Mouse (Mus musculus) thymus, postnatal 36 days (tissue): ENCODE data around the gene Gna11.

Source experiments
- DNase-seq, 2 experiments: peaks; one replicate each; pipeline ENCODE4 v3.0.0; 2022; ENCODE audit warnings: mixed read lengths in 2 of 2

The Gna11 gene

DNA sequence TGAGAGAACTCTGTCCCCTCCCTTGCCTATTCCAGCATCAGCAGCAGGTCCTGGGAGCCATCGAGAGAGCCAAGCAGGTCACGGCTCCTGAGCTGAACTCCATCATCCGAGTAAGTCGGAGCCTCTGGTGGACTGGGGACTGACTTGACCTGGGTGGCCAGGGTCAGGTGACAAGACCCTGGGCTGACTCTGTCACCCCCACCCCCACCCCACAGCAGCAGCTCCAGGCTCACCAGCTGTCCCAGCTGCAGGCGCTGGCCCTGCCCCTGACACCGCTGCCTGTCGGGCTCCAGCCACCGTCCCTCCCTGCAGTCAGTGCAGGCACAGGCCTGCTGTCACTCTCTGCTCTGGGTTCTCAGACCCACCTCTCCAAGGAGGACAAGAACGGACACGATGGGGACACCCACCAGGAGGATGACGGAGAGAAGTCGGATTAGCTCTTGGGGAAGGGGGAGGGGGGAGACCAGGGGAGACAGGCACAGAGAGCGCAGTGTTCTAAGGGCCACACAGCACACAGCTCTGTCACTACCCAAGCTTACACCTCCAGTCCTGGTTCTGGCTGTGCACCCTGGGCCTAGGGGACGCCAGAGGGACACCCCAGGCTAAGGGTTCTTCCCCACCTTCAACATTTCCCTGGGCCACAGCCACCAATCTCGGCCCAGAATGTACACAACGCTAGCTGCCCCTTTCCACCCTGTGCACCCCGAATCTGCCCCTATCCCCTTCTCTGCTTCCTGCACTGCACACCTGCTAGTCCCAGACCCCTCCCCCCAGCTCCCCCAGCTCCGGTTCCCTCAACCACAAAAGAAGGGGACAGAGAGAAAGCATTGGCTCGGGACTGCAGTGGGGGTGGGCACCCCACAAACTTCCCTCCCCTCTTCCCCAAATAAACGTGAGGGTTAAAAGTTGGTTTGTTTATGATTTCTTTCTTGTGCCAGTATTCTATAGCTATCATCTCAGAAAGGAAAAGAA is 20.6 kb upstream of the Gna11 start:
- peak; percentile 86 to 93 for DNase-seq

DNA sequence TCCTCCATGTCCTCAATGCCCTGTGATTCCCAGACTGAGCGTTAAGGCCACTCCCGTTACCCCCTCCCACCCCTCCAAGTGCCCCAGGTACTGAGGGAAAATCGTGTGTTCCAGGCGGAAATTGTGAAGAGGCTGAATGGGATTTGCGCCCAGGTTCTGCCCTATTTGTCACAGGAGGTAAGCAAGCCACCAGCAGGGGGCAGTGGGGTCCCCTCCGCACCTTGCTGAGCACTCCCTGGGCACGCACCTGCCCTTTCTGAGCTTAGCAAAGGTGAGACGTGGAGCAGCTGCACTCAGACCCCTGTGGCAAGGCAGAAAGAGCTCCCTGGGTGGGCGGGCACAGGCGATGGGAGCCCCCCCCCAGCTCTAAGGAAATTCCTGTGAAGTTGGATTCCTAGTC is 19.7 kb upstream of the Gna11 start:
- DNase-seq: peak; percentile 86 to 87

DNA sequence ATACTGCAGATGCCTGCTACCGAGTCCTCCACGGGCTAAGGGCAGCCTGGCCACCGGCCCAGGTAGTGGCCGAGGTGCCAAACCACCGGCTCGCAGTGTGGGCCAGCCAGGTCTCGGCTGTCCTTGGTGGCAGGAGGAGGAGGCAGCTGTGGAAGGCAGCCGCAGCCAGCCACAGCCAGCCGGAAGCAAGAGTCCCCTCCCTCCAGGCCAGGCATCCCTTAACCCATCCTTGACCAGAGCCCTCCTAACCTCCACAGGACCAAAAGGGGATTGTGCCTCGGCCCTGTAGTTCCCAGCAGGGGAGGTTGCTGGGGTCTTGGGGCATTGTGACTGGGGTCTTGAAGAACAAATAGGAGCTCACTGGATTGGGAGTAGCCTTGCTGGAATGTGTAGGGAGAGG is 19.2 kb upstream of the Gna11 start:
- DNase-seq: peak; percentile 33 to 55

DNA sequence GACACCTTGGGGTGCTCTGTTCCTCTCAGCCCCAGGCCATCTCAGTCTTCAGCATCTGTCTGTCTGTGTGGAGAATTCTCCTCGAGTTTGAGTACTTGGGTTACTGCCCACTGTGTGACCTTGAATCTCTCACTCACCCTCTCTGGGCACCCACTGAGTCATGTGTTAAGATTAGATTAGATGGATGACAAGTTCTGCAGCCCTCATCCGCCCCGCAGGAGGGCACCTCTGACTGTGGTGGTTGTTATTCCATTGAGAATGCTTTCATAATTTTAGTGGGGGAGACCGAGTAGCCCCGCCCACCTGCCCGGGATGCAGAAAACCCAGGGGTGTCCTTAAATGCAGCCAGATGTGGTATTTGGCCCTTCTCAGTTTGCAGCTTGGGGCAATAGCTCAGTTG is 18.5 kb upstream of the Gna11 start:
- DNase-seq: peak in 1 of 2 experiments; percentile 41

DNA sequence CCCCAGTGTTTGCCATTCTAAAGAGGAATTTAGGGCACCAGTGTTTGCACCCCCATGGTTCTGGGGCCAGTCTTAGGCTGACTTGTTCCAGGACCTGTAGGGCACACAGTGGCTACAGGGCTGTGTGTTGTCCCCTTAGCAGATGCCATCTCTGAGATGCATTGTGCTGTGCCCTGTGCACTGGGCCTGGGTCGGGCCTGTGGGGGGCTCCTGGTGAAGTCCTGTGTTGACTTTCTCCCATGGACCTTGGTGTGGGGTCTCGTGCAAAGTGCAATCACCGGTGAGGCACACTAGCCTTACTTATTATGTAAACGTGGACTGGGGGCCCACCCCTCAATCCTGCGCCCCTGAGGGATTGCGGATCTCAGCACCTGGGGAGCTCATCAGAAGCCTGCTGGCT is 17.4 kb upstream of the Gna11 start:
- DNase-seq: peak in 1 of 2 experiments; percentile 39

DNA sequence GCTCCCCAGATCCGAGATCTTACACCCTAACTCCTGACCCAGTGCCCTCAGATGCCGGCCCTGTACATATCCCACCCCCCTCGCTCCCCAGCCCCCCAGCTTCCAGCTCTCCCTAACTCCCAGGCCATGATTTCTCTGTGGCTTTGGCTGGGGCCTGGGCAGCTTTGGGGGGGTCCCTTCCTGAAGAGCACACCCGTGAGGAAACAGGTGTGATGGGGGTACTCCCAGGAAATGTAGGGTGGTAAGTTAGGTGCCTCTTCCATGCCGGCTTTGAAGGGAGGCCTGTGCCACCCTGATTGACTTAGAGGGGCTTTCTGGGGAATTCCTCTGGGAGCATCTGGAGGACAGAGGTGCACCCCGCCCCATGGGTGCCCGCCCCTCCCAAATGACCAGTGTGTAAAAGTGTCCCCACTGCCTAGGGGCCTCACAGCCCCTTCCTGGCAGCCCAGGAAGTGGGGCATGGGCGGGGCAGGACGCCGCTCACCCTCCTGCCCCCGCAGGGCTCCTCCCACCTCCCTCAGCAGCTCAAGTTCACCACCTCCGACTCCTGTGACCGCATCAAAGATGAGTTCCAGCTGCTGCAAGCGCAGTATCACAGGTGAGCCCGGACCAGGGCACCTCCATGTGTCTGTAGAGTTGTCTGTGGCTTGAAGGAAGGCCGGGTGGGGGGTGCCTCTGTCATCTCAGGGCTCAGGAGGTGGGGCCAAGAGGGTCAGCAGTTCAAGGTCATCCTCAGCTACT is 15.9 kb upstream of the Gna11 start:
- DNase-seq: peak; percentile 92 to 97

DNA sequence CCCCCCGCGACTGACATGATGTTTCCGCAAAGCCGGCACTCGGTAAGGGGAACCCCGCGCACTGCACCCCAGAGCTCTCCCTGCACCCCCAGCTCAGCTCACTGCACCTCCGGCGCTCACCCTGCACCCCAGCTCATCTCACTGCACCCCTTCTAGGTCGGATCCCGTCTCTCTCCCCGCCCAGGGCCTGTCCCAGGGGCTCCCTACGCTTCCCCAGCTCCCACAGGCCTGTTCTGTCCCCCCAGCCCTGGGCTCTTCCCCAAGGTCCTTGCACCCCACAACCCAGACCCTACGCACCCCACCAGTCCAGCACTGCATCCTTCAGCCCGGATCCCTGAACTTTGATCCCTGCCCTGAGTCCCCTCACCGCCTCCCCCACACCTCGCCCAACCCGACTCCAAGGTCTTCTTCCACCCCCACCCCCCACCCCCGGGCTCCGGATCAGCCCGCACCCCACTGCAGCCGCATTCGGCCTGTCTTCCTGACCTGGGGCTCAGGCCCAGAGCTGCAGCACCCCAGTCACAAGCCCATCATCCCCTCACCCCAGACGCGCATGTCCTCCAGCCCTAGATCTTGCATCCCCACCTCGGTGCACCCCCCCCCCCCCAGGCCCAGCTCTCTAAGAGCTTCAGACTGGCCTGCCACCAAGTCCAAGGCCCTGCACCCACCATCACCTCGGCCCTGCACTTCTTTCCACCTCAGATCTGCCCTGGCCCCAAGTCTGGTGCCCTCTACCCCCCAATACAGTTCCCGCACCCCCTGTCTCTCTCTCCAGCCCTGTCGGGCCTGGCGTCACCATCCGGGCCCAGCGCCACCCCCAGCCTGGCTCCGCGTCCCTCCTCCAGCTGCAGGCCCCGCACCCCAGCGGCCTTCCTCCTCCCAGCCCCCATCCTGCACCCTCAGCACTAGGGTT is 14.9 kb upstream of the Gna11 start:
- peak; percentile 83 to 91 for DNase-seq

DNA sequence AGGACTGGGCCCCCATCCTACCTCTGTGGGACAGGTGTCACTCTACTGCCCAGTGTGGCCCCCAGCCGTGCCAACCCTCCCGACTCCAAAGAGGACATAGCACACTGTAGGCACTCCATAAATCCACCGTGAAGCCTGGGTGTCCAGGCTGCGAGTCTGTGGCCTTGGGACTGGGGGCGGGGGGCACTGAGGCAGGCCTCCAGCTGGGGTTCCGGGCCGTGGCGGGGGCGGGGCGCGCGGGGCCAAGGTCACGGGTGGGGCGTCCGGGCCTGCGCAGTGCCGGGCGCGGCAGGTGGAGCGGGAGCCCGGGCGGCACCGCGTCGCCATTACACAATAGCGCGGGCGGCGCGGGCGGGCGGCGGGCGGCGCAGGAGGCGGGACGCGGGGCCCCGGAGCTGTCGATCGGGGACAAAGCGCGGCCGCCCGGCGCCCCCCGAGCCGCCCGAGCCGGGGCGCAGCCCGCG is 14.2 kb upstream of the Gna11 start, which contains the start of gene Aes:
Gene Aes (plus strand): TSS at position 326 of the 464 bp plus-strand sequence.
- DNase-seq: peak; percentile 88 to 92

DNA sequence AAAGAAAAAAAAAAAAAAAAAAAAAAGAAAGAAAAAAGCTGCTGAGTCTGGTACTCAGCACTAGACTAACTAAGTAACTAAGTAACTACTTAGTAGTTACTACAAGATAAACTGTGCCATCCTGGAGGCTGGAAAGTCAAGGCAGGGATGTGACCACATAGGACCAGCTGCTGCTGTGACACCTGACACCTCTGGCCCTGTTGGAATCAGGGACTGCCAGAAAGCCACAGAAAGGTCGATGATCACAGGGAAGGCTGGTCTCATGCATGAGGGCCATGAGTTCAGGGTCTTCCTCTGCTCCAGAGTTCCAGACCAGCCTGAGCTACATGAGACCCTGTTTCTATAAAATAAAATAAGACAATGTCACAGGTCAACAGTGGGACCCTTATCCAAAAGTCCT is 12.5 kb upstream of the Gna11 start:
- no peak for DNase-seq

DNA sequence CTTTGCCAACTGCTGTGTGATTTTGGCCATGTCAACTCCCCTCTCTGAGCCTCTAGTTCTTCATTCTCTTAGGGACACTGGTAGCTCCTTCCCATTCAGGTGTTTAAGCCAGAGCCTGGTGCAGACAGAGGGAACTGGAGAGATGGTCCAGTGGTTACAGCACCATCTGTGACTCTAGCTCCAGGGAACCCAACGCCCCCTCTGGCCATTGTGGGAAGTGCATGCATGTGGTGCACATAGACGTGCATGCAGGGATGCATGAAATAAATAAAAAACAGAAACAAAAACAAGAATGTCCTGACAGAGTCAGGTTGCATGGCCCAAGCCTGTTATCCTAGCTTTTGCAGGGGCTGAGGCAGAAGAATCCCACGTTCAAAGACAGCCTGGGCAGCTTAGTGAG is 11.3 kb upstream of the Gna11 start:
- peak in 1 of 2 experiments; percentile 20 for DNase-seq

DNA sequence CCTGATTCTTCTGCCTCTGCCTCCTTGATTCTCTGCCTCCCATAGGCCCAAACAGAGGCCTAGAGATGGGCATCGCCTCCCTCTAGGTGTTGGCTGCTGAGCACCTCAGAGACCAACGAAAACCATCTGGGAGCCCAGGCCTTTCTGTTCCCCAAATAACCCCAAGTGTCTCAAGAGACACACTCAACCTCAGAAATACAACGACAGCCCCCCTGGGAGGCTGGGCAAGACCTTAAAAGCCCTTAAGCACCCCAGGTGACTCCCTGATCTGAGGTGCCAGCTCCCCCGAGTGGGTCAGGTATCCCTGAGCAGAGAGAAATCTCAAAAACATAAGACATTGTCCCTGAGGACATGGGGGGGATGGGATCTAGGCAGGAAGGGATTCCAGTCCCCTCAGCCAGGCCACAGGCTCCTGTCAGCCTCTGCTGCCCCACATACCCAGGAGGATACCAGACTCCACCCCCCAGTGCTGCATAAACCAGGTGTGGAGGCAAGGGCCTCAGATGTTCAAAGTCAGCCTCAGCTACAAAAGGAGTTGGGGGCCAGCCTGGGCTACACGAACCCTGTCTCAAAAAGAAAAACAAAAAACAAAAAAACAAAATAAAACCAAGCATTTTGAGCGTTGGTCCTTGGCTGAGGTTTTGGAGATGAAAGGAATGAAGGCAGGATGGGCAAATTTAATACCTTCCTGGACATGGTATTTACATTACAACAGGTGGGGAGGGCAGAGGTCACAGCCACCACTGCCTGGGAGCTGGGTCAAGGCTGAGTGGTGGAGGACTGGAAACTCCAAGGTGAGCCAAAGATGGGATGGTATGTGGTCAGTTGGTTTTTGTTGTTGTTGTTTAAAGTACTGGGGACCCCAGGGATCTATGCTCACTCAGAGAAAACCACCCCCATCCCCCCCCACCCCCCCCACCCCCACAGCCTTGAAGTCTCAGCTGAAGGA is 9.1 kb upstream of the Gna11 start:
- DNase-seq: no peak

DNA sequence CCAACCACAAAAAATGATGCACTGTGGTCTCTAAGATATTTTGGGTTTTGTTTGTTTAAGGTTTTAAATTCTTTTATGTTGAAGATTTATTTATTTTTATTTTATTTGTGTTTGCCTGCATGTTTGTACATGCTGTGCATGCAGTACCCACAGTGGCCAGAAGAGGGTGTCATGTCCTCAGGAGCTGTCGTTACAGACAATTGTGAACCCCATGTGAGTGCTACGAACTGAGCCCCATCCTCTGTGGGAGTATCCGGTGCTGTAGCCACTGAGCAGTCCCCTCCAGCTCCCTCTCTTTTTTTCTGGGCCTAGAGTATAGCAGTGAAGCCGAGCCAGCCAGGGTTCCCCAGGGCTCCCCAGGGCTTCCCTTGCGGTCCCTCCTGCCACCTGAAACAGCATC is 8.2 kb upstream of the Gna11 start:
- DNase-seq: peak in 1 of 2 experiments; percentile 48

DNA sequence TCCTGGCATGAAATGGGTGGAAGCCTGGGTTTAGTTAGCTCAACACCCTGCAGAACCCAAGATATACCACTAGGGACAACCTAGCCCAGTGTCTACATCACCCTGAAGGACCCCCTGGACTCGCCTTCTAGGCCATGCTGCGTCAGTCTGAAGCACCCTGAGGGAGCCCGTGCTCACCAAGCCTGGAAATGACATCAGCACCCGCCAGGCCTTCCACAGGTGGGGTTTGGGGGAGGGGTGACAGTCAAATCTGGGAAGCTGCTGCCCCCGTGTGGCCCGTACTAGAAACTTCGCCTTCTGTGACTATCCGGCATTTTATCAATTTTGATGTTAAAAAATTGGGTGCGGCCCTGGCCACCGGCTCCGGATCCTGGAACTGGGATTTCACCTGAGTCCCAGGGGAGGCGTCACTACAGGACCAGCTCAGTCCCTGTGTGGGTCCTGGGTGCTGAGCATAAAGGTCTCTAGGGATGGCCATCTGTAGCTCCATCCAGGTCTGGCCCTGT is 6.7 kb upstream of the Gna11 start:
- DNase-seq: peak; percentile 83 to 89

DNA sequence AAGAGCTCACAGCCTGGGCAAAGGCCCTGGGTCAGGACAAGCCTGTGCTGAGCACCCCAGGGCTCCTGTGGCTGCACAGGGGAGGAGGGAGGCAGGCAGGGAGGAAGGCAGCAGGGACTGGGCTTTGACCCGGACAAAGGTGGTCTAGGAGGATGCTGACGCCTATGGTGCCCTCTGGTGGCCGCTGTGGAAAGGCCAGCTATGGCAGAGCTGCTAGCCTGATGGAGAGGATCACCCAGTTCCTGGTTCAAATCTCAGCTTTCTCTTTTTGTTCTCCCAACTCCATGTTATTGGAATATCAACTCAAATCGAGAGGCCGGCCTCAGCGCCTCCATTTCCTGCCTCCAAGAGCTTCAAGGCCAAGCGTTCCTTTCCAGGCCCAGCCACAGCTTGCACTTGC is 5.3 kb upstream of the Gna11 start:
- DNase-seq: peak; percentile 82 to 83

DNA sequence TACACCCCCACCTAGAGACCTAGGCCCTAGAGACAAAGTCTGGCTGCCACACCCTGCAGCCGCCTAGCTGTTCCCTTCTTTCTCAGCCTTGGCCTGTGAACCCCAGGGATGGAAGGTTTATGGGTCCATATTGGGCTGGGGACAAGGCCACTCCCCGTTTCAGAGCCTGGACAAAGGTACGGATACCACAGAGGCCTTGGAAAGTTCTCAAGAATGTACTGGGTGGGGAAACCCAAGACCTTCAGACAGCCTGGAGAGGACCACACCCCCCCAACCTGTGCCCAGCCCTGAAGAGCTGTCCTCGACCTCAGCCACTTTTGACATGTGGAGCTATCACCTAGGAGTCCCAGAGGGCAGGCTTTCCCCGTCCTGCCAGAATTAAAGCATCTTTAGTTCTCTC is 4.0 kb upstream of the Gna11 start:
- DNase-seq: no peak

DNA sequence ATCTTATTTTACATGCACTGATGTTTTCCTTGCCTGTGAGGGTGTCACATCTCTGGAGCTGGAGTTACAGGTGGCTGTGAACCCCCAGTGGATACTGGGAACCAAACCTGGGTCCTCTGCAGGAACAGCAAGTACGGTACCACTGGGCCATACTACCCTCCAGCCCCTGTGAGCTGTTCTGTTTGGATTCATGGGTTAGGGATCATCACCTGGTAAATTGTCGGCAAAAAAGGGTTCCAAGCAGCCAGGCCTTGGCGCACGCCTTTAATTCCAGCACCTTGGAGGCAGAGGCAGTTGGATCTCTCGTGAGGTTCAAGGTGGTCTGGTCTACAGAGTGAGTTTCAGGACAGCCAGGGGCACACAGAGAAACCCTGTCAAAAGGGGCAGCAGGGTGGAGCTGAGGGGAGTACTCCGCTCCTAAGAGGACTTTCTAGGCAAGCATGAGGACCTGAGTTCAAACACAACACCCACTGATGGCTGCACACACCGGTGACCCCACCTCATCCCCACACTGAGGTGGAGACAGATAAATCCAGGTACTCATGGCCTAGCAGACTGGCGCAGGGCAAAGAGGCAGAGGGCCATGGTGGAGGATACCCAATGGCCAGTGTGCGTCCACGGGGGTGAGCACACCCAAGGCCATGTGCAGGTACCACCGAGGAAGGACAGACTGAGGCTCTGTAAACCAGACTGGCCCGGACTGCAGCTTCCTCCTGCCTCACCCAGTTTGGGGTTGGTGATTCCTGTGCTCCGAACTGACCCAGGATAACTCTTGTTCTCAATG is 2.0 kb upstream of the Gna11 start:
- DNase-seq: no peak

DNA sequence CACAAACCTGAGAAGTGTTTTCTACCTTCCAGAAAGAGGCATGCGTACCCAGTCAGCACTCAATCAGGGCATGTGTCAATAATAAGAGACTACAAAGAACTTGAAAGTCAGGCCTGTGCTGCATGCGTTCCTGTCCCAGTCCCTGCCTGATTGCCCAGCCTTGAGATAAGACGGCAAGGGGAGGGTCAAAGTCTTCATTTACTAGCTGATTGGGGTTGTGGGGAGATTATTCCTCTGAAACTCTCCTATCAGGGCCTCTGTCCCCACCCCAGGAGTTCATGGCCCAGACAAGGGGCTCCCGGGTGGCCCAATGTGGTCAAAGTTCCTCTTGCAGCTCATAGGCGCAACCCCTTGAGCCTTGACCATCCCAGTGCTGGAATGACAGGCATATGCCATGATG is 1.3 kb upstream of the Gna11 start:
- no peak for DNase-seq

DNA sequence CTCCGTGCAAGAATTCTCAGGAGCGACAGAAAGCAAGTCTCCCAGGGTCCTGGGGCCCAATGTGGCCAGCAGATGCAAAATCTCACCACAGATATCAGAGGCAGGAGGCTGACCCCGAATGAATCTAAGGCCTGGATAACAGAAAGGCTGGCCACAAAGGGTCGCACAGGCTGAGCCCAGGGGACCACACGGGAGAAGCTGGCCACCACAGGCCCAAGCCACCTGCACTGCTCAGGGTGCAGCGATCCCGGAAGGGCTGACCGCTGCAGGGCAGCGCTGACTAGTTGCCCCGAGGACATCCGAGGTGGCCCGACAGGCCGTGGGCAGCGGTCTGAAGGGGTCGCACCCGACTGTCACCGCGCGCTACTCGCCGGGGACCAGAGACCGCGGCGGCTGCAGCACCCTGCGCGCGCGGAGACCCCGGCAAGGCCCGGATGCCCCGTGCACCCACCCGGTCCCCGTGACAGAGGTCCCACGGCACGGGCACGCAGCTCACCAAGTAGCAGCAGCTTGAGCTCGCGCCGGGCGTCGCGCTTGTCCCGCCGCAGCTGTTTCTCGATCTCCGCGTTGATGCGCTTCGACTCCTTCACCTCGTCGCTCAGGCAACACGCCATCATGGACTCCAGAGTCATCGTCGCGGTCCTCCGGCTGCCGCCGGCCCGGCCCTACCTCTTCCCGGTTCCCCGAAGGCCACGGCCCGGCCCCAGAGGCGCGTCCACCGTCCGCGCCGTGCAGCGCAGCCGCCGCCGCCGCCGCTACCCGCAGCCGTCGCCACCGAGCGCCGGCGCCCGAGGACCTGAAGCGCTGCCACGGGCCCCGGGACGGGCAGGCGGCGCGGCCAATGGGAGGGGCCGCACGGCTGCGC is 462 bp downstream of the Gna11 start:
- DNase-seq: no peak

DNA sequence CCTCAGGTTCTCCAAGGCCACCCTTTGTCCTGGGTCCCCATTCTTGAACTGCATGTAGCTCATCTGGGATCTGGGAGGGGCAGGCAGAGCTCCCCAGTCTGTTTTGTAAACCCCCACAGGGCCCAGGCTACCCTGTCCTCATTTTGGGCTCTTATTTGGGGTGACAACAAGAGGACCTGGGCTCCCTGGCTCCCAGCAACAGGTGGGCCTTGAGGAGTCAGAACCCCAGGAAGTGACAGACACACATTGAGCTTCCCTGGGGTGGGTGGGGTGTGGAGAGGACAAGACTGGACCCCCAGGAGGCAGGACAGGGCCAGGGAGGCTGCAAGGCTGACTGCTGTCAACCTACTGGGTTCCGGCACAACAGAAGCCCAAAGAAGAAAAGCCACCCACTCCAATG is 1.4 kb downstream of the Gna11 start:
- DNase-seq: no peak
